Mouse (Mus musculus): ENCODE results near the gene Tyro3. TPM values are rescaled to one million over a fixed set of nuclear protein-coding genes. Genes with fewer than 3 reads are reported as not detected.

Gene Tyro3
- polyA plus RNA-seq, 1 experiment from 2014 or later: 20.2 TPM

DNA sequence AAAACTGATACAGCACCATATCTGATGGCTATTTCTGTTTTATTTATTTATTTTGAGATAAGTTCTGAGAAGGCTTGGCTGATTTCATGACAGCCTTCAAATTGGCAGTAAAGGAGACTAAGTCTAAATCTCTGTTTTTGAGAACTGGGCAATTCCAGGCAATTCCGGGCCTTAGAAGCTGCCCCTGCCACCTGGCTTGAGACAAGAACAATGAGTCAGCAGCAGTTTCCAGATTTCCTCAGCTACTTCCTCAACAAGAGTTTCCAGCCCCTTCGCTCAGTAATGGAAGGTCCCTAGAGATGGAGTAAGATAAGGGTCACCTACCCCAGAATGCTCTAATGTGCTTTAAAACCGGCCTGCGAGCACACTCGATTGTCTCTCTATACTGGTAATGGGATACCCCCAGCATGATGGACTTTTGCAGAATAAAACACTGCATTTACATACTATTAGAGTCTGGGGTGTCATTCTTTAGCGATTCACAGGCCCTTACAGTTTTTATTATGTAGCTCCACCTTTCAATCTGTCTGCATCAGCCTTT lies 57.8 kb downstream of the Tyro3 start:
- no peak overlapping the region for H3K9ac ChIP-seq (ENCODE audit: low read depth, low read length)
- no peaks in the 10 kb centered on the region for H3K9me3 ChIP-seq (ENCODE audit: control insufficient read depth, low read length)
- no peaks in the 10 kb centered on the region for H3K36me3 ChIP-seq (ENCODE audit: control insufficient read depth, insufficient read depth, low read length)
- H3K27me3 ChIP-seq (replicated peaks; ENCODE audit: control insufficient read depth, insufficient read depth, low read length): no peaks in the 10 kb centered on the region
- no peak overlapping the region for H3K4me3 ChIP-seq (ENCODE audit: low read depth, low read length)
- WGBS: 62% methylated on average over 6 of the region's 6 CpGs
- DNase-seq (ENCODE audit: low spot score): no peak
- no peaks in the 10 kb centered on the region for H3K4me1 ChIP-seq (ENCODE audit: control insufficient read depth, insufficient read depth, low read length)
- no peak overlapping the region for H3K27ac ChIP-seq (replicated peaks; ENCODE audit: low read depth, low read length)
- no peak overlapping the region for H3K4me2 ChIP-seq (ENCODE audit: low read depth, low read length)
- ATAC-seq (ENCODE audit: low read depth): no peak

DNA sequence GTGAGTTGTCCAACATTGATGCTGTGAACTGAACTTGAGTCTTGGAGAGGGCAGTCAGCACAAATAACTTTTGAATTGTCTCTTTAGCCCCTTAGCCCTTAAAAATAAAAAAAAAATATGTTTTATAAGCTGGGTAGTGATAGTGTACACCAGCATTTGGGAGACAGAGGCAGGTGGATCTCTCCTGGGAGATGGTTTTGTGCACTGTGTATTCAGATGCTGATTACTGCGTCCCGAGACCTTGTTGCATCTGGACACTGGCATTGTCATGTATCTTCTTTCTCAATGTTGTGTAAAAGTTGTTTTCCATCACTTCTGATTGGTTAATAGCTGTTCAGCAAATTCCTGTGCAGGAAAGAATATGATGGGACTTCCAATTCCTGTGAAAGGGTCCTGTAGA lies 59.8 kb downstream of the Tyro3 start:
- no peaks in the 10 kb centered on the region for H3K27me3 ChIP-seq (replicated peaks; ENCODE audit: control insufficient read depth, insufficient read depth, low read length)
- H3K9me3 ChIP-seq (ENCODE audit: control insufficient read depth, low read length): no peaks in the 10 kb centered on the region
- H3K36me3 ChIP-seq (ENCODE audit: control insufficient read depth, insufficient read depth, low read length): no peaks in the 10 kb centered on the region
- no peak overlapping the region for H3K4me3 ChIP-seq (ENCODE audit: low read depth, low read length)
- no peak for ATAC-seq (ENCODE audit: low read depth)
- WGBS: 87% methylated on average over 2 of the region's 2 CpGs
- no peak for DNase-seq (ENCODE audit: low spot score)
- H3K27ac ChIP-seq (replicated peaks; ENCODE audit: low read depth, low read length): no peak overlapping the region
- no peaks in the 10 kb centered on the region for H3K4me1 ChIP-seq (ENCODE audit: control insufficient read depth, insufficient read depth, low read length)
- no peak overlapping the region for H3K4me2 ChIP-seq (ENCODE audit: low read depth, low read length)
- H3K9ac ChIP-seq (ENCODE audit: low read depth, low read length): no peak overlapping the region

DNA sequence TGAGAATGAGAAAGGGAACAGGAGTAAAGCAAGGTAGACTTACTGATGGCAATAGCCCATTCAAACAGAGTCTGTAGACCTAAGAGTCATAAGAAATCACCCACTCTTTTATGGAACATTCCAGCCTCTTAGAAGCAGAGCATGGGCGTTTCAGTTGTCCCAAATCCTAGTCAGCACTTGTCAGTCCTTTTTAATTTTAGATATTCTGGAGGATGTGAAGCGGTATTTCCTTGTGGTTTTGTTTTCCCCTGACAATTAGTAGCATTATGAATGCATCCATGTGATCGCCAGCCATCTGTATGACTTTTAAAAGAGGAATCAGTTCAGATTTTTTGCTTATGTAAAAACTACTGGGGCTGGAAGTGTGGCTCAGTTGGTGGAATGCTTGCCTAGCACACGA lies 67.0 kb downstream of the Tyro3 start:
- H3K9ac ChIP-seq (ENCODE audit: low read depth, low read length): no peak overlapping the region
- H3K9me3 ChIP-seq (ENCODE audit: control insufficient read depth, low read length): no peaks in the 10 kb centered on the region
- H3K4me3 ChIP-seq (ENCODE audit: low read depth, low read length): no peak overlapping the region
- no peak overlapping the region for H3K4me2 ChIP-seq (ENCODE audit: low read depth, low read length)
- DNase-seq (ENCODE audit: low spot score) (no peak), ATAC-seq (ENCODE audit: low read depth) (no peak)
- H3K4me1 ChIP-seq (ENCODE audit: control insufficient read depth, insufficient read depth, low read length): no peaks in the 10 kb centered on the region
- 74% methylated on average over 4 of the region's 4 CpGs for WGBS
- H3K27me3 ChIP-seq (replicated peaks; ENCODE audit: control insufficient read depth, insufficient read depth, low read length): no peaks in the 10 kb centered on the region
- H3K36me3 ChIP-seq (ENCODE audit: control insufficient read depth, insufficient read depth, low read length): no peaks in the 10 kb centered on the region
- no peak overlapping the region for H3K27ac ChIP-seq (replicated peaks; ENCODE audit: low read depth, low read length)

Other genes with a start within 250 kb of the Tyro3 start
- gene Nusap1, start 179.4 kb upstream of the Tyro3 start, polyA plus RNA-seq (2014; fragmentation: Nextera tagmentation; extraction: Ambion mirVana): 47.5 and 56.6 TPM in 2 replicates
- 15.3 and 17.9 TPM in 2 replicates for gene Oip5, start 179.3 kb upstream of the Tyro3 start, polyA plus RNA-seq (2014; fragmentation: Nextera tagmentation; extraction: Ambion mirVana)
- gene Ndufaf1, start 134.9 kb upstream of the Tyro3 start, polyA plus RNA-seq (2014; fragmentation: Nextera tagmentation; extraction: Ambion mirVana): 39.4 and 40.4 TPM in 2 replicates
- 23.2 and 26.2 TPM in 2 replicates for gene Rtf1, start 122.7 kb upstream of the Tyro3 start, polyA plus RNA-seq (2014; fragmentation: Nextera tagmentation; extraction: Ambion mirVana)
- gene Itpka, start 55.4 kb upstream of the Tyro3 start, polyA plus RNA-seq (2014; fragmentation: Nextera tagmentation; extraction: Ambion mirVana): 0.84 and 1.2 TPM in 2 replicates
- 0.14 and 0.29 TPM in 2 replicates for gene Ltk, start 37.3 kb upstream of the Tyro3 start, polyA plus RNA-seq (2014; fragmentation: Nextera tagmentation; extraction: Ambion mirVana)
- gene Rpap1, start 10.2 kb upstream of the Tyro3 start, polyA plus RNA-seq (2014; fragmentation: Nextera tagmentation; extraction: Ambion mirVana): 18.3 and 22.3 TPM in 2 replicates
- 33.4 and 33.9 TPM in 2 replicates for gene Mga, start 99.5 kb downstream of the Tyro3 start, polyA plus RNA-seq (2014; fragmentation: Nextera tagmentation; extraction: Ambion mirVana)
- 4.0 and 4.7 TPM in 2 replicates for gene Mapkbp1, start 175.0 kb downstream of the Tyro3 start, polyA plus RNA-seq (2014; fragmentation: Nextera tagmentation; extraction: Ambion mirVana)
- gene Jmjd7, start 229.8 kb downstream of the Tyro3 start, polyA plus RNA-seq (2014; fragmentation: Nextera tagmentation; extraction: Ambion mirVana): 14.4 and 19.2 TPM in 2 replicates
- gene Gm28042, start 229.8 kb downstream of the Tyro3 start, polyA plus RNA-seq (2014; fragmentation: Nextera tagmentation; extraction: Ambion mirVana): 2.5 and 2.9 TPM in 2 replicates
- gene Pla2g4b, start 235.7 kb downstream of the Tyro3 start, polyA plus RNA-seq (2014; fragmentation: Nextera tagmentation; extraction: Ambion mirVana): 1.8 and 2.1 TPM in 2 replicates